Mouse (Mus musculus) heart, adult 11 months (tissue): ENCODE data around the gene Gm17631.
"Not testable (repeated sequence)": the region's sequence is repeated elsewhere in the genome, so short reads cannot be mapped to it uniquely, and the experiment has no call there.

ENCODE experiments used
- DNase-seq: peaks from one replicate; pipeline ENCODE4 v3.0.0; 2022

The Gm17631 gene

DNA sequence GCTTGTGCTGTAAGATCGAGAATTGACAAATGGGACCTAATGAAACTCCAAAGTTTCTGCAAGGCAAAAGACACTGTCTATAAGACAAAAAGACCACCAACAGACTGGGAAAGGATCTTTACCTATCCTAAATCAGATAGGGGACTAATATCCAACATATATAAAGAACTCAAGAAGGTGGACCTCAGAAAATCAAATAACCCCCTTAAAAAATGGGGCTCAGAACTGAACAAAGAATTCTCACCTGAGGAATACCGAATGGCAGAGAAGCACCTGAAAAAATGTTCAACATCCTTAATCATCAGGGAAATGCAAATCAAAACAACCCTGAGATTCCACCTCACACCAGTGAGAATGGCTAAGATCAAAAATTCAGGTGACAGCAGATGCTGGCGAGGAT is at the start of gene Gm17631:
Gene Gm17631, plus strand, starts transcription at position 301 of the 400 bp plus-strand sequence.
- not testable (repeated sequence) for DNase-seq

DNA sequence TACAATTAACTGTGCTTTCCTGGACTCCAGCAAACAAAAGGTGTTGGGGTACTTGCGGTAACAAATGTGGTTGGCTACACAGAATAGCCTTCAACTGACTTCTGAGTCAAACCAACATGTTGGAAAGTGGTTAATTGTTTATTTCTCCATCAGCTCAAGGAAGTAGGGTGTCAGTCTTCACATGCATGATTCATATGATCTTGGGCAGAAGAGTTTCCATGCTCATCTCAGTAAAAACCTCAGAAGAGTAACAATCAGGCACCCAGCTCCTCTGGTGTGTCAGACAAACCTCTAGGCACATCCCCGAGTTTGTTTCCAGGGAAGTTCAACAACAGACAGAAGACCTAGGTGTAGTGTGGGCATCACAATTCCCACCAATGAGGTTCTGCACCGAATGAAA is 44.7 kb upstream of the Gm17631 start:
- DNase-seq = no peak

DNA sequence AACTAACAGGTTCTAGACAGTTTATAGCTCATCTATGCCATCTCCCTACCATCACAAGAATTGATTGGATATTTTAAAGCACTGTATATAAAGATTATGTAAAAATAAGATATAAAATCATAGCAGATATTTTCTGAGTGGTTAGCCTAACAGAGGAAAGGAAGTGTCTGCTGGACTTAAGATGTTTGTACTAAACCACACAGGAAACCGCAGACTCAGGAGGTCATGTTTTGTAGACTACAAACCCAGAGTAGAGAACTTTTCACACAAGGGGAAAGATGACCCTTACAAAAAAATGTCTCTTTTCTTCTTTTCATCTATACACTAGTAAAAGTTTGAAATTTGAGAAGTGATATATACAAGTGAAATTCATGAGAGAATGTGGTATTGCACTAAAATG is 38.4 kb upstream of the Gm17631 start:
- DNase-seq = no peak

DNA sequence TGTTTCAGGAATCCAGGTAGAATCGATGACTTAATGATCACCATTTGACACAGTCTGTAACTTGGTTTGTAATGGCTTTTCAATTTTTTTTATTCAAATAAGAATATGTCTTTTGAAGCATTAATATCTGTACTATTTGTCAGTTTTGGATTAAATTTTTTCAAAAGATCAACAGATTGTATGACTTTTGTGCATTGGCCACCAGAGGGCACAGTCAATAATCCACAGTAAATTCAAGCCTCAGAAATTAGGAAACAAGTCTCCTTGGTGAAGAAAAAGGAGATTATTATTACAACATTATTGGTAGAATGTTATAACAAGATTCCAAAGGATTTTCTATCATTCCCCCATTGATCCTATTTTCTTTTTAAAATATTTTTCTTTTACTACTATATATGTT is 36.9 kb upstream of the Gm17631 start:
- no peak for DNase-seq

DNA sequence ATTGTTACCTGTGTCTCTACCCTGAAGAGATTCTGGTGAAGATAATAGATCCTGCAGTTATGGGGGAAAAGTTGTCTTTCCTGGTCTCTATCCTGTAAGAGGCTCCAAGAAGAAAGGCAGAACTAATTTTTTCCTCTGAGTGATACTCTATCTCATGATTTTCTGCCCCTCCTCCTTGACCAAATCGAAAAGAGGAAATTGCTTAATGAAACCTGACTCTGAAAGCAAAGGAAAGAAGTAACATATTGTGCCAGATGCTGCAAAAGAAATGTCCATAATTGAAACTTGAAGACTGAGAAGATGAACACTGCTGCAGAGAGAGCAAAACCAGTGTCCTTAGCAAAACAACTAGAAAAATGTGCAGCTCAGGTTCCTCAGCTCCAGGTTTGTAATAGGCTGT is 14.1 kb downstream of the Gm17631 start, which contains the start of gene Klra17:
Gene Klra17, minus strand, starts transcription at position 124 of the 400 bp plus-strand sequence.
- DNase-seq = no peak

DNA sequence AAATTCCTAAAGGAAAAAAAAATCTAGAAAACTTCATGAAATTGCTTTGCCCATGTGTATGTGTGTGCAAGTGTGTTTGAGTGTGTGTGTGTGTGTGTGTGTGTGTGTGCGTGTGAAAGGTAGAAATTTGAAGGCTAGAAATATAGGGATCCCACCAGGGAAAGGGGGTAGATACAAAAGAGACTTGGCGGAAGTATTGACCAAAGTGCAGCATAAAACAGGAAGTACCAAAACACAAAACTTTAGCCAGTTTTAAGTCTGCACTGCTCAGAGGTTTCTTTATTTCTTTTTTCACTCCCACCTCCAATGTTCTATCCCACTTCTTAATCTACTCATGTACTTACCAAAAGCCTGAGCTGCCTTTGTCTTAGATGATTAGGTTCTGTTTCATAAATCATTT is 20.1 kb downstream of the Gm17631 start:
- DNase-seq = no peak
